Mouse (Mus musculus) embryonic stem cell, embryonic (primary cell): ENCODE measurements at regions not wholly inside any gene's neighbourhood (a gene's known extent, or its start where the extent isn't known, plus 50 kb on each side); places are given as distances from the start of the nearest gene placed in this dataset.

Source experiments
- CTCF ChIA-PET, 4 experiments: fragments of 300-600 bp in 2 of 4; fragments of 350-600 bp in 2 of 4; sonication (Branson Sonifier 250); formaldehyde crosslinking; loops; one replicate each; lab custom pipeline; 2022; ENCODE audit warnings: inconsistent platforms in 2 of 4; lab: Charles Lee
- POLR2A ChIA-PET, 4 experiments: fragments of 300-600 bp in 2 of 4; fragments of 350-600 bp in 2 of 4; sonication (Branson Sonifier 250); formaldehyde crosslinking; loops; one replicate each; lab custom pipeline; 2022; ENCODE audit warnings: antibody characterized with exemption in 4 of 4, inconsistent platforms in 1 of 4; lab: Charles Lee

DNA sequence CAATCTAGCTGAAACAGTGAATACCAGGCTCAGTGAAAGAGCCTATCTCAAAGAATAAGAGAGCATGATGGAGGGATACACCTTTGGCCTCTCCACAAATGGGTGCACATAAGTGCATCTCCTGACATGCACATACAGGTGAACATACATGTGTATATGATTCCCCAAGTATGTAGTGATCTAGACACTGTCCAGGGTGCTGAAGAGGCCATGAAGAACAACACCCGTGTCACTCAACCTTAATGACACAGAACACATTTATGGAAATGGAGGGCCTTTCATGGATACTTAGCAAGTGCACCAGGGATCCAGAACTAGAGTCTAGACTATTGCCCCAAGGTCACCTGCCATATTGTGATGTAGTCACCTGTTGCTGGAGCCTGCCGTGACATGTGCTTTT lies 56.9 kb downstream of the Spata19 start:
- POLR2A ChIA-PET, result no interaction called here
- CTCF ChIA-PET, result no interaction called here

DNA sequence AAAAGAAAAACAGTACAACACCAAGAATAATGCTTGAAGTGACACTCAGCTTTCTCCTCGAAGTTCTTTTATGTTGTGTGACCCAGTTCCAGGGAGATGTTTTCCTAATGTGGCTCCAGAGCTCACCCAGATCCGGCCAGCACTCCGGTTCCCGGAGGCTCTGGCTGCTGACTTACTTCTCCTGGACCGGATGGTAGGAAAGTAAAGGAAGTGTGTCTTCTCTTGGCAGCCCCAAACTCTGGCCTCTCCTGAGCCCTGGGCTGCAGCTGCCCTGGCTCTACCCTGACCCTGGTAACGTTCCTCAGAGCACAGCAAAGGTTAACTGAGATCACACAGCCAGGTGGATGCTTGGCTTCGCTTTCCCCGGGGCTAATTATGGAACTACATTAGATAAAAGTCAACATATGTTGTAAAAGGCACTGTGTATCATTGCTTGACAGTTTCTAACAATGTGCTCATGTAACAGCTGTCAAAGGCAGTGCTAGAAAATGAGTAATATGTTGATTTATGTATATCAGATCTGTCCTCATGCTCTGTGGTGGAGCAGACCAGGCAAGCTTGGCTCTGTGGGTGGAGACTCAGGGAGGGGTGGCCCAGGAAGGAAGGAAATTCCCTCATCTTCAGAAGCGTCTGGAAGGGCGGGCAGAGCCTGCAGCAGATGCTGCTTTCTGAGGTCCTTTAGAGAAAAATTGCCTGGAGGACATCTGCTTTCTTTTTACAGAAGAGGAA lies 57.5 kb downstream of the Spata19 start:
- POLR2A ChIA-PET, result no interaction called here
- CTCF ChIA-PET, result no interaction called here

DNA sequence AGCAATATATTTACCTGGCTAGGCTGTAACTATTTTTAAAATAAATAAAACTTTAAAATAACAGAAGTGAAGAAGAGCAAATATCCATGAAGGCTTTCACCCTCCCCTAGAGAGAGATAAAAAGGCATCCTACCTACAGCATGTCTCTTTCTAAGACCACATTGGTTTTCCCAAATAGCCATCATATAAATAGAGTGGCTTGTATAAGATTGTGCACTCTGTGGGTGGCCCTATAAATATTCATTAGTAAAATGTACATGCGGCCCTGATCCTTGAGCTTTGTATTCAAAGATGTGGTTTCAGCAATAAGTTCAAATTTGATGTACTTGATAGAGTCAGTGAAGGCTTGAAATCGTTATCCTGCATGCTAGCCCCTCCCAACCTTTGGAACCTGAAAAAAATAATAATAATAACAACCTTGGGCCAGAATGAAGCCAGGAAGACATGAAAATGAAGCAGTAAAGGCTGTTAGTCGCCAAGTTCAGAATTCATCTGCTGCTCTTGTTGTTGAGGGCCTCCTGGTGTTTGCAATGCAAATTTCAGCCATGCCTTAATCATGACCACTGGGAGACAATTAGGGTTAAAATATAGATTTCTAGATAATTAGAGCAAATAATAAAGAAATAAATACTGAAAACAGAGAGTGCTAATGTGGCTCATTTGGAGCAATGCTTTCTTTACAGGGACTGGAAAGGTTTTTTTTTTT lies 61.9 kb downstream of the Spata19 start:
- POLR2A ChIA-PET, result no interaction called here
- CTCF ChIA-PET, result no interaction called here

DNA sequence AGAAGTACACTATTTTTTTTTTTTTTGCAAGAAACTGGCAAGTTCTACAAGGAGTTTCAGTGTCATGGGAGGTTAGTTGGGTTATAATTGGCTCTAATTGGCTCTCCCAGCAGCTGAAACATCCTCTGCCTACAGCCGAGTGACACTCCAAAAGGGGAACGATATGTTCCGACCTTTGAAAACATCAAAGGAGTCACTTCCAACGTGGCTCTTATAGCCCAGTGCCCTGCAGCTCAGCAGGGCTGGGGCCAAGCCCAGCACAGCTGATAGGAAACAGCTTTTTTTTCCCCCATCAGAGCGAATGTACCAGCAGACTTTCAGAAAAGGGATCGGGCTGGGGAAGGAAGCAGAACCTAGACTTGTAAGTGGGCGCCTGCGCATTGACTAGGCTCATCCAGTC lies 64.4 kb downstream of the Spata19 start:
- POLR2A ChIA-PET, result no interaction called here

DNA sequence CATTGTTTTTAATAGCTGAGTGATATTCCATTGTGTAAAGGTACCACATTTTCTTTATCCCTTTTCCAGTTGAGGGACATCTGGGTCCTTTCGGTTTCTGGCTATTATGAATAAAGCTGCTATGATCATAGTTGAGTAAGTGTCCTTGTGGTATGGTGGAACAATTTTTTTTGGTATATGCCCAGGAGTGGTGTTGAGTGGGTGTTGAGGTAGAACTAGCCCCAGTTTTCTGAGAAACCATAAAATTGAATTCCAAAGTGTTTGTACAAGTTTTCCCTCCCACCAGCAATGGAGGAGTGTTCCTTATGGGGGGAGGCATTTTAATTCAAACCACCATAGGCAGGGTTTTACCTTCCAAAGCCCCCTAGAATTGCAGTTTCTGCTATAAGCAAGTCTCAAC lies 67.4 kb downstream of the Spata19 start:
- CTCF ChIA-PET, result no interaction called here
- POLR2A ChIA-PET, result interaction anchor here in 1 of 4 experiments (0.6 kb wide), 1 partner anchor 744 kb away, joined by 3 read pairs; no protein-coding TSS in a partner anchor

More for the DNA sequence above, 64.4 kb downstream of the Spata19 start:
- CTCF ChIA-PET, result no interaction called here

DNA sequence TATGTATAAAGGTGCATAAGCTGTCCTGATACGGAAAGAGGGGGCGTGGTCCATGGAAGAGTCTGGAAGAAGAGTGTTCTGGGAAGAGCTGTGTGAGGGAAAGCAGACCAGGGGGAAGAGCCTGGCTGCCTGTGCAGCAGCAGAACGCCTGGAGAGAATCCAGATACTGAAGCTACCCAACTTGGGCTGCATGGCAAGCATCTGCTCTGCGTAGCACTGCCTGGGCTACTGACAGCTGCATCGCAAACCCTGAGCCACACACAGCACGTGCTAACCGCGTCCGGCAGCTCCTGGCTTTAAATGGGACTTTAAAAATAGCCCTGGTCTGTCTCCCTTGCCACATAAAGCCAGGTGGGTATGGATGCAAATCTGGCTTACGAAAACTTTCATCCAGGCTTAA lies 78.9 kb downstream of the Spata19 start:
- CTCF ChIA-PET, result interaction anchor here in 2 of 4 experiments (0.7 kb wide), 3 partner anchors 196 to 697 kb away, joined by 4 to 9 read pairs (median 5); no protein-coding TSS in a partner anchor
- POLR2A ChIA-PET, result interaction anchor here in 1 of 4 experiments (0.7 kb wide), 1 partner anchor 328 kb away, joined by 3 read pairs; no protein-coding TSS in a partner anchor

DNA sequence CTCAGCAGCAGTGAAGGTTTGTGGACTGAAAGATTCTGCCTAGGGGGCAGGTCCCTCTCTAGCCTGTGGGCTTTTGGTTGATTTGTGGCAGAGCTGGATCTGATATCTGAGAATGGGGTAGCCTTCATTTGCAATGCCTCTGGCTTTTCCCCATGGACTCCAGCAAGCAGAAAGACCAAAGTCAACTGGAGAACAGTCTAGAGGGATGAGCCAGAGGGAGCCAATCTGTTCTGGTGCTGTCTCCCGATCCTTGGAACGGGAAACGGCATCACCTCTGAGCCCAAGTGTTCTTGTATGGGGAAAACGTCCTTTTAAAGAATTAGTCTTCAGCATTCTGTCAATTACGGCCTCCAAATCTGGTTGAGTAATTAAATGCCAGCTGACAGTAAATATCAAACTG lies 80.0 kb downstream of the Spata19 start:
- POLR2A ChIA-PET, result no interaction called here
- CTCF ChIA-PET, result no interaction called here

DNA sequence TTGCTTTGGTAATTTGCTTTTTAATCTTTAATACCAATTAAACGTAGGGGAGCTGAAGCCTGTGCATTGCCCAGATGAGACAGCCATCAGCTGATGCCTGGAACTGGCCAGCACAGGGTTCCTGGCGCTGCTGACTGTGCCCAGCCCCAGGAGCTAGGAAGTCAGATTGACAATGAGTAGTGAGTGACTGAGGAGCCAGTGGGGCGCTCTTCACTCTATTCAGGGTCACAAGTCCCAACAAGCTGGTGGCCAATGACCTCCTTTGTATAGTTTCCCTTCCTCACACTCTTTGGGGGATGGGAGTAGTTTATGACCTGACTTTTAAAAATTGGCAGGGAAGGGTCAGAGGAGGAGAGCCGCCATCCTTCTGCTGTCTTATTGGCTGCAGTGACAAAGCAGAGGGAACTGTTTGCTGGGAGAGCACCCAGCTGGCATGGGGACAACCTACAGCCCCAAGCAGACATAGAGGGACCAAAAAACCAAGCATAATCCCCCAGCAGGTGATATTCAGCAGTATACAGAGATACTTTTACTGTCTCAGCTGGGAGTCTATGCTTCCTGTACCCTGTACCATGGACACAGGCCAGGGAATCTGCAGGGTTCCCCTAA lies 80.6 kb downstream of the Spata19 start:
- ChIA-PET POLR2A (no interaction called here), CTCF (no interaction called here)

DNA sequence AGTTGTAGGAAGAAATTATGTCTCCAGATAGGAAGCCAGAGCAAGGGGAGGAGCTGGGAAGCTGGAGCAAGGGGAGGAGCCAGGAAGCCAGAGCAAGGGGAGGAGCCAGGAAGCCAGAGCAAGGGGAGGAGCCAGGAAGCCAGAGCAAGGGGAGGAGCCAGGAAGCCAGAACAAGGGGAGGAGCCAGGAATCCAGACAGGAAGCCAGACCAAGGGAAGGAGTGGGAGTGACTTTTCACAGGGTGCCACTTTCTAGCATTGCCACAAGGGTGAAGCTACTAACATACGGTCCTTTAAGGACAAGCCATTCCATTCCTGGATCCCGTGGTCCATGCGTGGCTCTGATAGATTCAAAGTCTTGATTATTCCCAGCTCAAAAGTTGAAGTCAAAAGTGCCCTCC lies 81.7 kb downstream of the Spata19 start:
- ChIA-PET POLR2A (no interaction called here), CTCF (interaction anchor here in 1 of 4 experiments (0.6 kb wide), 1 partner anchor 16 kb away, joined by 3 read pairs; no protein-coding TSS in a partner anchor)

DNA sequence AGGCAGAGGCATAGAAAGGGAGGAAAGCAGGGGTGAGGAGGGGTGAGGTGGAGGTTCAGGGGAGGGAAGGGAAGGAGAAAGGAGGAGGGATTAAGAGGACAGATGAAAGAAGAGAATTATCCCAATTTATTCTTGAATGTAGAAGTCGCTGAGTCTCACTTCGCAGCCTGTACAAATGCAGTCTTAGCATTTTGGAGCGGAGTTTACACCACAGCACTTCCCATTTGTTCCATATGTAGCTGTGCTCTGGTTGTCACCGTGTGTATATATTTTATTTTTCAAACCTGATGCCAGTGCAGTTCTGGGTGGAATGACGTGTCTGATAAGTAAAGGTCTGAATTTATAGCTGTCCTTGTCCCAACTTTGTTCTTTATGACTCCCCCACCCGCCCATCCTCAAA lies 105.2 kb downstream of the Spata19 start:
- CTCF ChIA-PET, result interaction anchor here in 1 of 4 experiments (0.7 kb wide), 1 partner anchor 85 kb away, joined by 7 read pairs; no protein-coding TSS in a partner anchor

DNA sequence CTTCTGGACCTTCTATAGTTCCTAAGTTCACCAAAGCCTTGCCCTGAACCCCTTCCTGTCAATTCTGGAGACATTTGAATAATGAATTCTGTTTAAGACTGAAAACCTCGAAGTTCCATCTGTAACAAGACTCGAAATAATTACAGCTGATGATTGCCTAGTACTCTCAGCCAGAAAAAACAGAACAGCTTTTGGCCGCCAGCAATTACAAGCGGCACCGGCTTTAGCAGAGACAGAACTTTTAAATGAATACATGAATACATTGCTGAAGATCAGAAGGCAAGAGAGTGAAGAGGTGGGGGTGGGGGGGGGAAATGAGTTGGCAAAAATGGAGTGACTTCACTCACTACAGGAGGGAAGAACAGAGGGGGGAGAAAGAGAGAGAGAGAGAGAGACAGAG lies 112.6 kb downstream of the Spata19 start:
- ChIA-PET CTCF (interaction anchor here in 1 of 4 experiments (0.5 kb wide), 1 partner anchor 33 kb away, joined by 4 read pairs; no protein-coding TSS in a partner anchor), POLR2A (no interaction called here)

More for the DNA sequence above, 105.2 kb downstream of the Spata19 start:
- POLR2A ChIA-PET, result no interaction called here

DNA sequence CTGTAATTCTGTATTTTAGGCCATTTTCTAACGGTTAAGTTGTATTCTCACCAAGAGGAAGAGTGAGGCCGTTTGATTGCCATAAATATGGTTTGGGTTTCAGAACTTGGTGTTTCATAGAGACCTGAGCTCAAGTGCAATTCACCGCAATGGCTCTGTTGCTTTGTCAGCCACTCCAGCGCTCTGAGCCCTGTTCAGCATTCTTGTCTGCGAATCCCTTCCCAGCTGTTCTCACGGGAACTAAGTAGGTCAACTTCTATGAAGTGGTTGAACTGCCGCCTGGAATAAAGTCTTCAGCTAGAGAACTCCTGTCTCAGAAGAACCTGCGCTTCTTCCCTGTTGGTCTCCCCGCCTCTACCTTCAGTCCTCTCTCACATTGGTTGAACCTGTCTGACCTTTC lies 113.1 kb downstream of the Spata19 start:
- ChIA-PET CTCF (no interaction called here), POLR2A (no interaction called here)

DNA sequence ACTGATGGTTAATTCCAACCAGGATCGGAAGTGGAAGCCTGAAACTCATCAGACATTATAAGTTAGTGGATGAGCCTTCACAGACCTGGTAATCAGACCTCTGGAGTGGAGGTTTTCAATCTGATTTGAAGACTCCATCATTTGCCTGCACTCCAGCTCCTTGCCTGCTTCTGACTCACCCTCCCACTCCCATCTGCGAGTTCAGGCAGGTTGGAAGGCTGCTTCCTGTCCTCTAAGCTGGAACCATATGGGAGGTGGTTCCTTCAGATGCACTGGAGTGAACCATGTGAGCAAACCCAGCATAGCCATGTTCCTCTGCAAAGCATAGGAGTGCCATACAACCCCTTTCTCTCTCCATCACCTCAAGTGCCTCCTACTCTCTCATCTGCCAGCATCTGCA lies 114.6 kb downstream of the Spata19 start:
- ChIA-PET POLR2A (no interaction called here), CTCF (no interaction called here)

DNA sequence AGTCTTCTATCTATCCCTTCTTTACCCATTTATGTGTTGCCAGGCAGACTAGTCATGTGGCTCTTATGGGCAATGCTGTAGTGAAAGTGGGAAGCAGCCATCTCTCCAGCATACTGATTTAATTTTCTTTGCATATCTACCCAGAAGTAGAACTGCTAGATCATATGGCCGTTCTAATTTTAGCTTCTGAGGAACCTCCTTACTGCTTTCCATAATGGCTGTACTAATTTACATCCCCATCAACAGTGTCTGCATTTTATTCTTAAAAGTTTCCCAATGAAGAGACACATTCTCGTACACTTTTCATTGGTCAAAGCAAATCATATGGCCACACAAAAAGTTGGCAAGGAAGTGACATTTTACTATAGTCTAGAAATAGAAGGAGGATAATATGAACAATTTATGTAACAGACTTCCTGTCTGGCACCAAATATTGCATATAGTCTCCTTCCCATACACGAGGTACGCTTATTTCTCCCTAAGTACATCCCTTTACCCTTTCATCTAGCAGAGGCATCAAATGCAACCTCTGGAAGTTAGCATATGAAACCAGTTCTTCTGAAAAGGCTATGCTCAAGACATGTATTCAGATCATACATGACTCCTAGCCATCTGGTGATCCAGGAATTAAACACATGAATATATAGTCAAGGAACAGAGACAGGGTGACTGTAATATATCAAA lies 119.0 kb downstream of the Spata19 start:
- ChIA-PET CTCF (no interaction called here), POLR2A (no interaction called here)

DNA sequence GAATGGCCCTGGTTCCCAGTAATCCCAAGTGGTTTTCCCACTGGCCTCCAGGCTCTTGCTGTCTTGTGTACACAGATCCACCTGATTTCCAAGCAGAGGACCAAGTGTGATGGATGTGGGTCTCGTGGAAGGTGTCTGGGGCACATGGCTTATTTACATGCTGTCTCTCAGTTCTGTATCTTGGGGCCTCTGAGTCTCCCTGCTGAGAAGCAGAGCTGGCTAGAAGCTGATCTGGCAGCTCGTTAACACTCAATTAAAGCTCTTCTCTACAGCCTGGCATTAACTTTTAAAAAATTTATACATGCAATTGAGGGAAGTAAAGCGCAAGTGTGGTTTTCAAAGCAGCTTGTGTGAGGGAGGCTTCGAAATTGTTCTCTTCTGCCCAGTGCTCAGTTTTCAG lies 121.4 kb downstream of the Spata19 start:
- ChIA-PET POLR2A (no interaction called here), CTCF (interaction anchor here in 1 of 4 experiments (0.6 kb wide), 1 partner anchor 57 kb away, joined by 3 read pairs; no protein-coding TSS in a partner anchor)

DNA sequence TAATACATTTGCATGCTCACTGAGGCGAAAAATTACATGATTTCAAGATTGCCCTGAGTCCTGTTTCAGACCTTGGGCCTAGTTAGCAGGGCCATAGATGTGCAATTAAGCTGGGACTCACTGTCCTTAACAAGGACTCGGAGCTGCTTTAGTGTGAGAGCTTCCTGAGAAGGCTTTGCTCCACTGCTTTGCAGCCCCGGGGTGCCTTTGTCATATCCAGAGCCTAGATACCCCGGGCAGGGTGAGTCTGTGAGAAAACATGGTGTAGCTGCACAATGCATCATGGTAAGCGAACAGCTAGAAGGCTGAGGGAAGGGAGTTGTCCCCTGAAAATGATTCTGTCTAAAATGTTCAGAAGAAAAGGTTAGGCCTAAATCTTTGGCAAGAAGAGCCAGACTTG lies 123.1 kb downstream of the Spata19 start:
- ChIA-PET POLR2A (no interaction called here), CTCF (no interaction called here)

DNA sequence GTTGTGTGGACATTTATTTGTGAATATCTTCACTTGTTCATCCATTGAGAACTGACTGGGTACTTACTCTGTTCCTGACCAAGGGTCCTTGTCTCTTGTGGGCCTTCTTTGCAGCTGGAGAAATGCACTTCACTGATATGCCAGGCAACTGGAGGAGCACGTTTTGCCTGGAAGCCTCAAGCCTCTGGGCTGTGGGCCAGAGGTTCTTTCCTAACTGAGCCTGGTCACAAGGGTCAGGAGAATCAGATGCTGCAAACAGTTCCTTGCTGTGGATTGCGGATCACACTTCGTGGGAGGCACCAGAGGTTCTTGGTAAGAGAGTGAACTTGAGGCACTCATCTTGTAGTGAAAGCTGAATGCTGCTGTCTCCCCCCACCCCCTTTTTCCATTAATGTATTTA lies 124.6 kb downstream of the Spata19 start:
- ChIA-PET POLR2A (no interaction called here), CTCF (no interaction called here)

DNA sequence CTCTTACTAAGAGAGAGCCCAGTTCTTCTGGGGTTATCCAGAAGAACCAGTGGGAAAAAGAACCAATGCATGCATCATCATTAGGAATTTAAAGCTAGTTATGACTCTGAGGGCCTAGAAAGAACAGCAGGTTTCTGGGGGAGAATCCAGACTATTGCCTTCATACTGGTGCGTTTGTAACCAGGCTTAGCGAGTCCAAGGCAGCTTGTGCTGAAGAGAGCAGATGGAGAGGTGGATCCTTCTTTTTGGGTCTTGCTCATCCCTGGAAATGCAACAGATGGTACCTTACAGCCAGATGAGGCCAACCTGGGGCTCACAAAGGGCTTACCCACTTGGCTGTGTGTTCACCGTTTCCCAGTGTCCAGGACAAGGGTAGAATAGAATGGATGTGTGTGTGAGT lies 130.1 kb downstream of the Spata19 start:
- ChIA-PET CTCF (no interaction called here), POLR2A (interaction anchor here in 2 of 4 experiments (0.6 kb wide), 2 partner anchors 113 to 420 kb away, joined by 3 to 5 read pairs; no protein-coding TSS in a partner anchor)

DNA sequence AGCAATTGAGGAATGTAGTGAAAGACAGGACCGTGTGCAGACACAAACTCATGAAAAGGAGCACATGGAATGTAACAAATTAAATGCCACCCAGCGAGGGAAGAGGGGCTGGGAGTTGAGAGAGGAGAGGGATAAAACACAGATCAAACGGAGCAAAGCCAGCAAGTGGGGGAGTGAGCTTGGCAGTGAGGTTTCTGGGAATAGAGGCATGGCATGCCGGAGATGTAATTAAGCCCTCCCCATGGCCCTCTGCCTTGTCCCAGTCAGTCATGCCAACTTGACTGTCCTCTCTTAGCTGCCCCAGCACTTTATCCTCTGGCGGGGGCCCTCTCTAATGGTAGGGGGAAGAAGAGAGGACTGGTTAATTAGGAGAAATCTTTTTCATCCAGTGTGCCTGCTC lies 141.9 kb downstream of the Spata19 start:
- ChIA-PET POLR2A (interaction anchor here in 1 of 4 experiments (0.6 kb wide), 1 partner anchor 130 kb away, joined by 4 read pairs; no protein-coding TSS in a partner anchor), CTCF (no interaction called here)
